Mouse (Mus musculus) mammary gland, adult 2 months (tissue): ENCODE results near the gene Otor. TPM values are rescaled to one million over a fixed set of nuclear protein-coding genes. Genes with fewer than 3 reads are reported as not detected.

Experiments used
- polyA plus RNA-seq: library from polyadenylated mRNA; depleted of rRNA; stranded (reverse); fragments of >200 nt; gene quantifications from 2 replicates; pipeline ENCODE4 v1.2.3, GENCODE M21; 2012; ENCODE audit warnings: low replicate concordance; rRNA removed

Gene Otor
- not detected in 2 replicates for polyA plus RNA-seq

DNA sequence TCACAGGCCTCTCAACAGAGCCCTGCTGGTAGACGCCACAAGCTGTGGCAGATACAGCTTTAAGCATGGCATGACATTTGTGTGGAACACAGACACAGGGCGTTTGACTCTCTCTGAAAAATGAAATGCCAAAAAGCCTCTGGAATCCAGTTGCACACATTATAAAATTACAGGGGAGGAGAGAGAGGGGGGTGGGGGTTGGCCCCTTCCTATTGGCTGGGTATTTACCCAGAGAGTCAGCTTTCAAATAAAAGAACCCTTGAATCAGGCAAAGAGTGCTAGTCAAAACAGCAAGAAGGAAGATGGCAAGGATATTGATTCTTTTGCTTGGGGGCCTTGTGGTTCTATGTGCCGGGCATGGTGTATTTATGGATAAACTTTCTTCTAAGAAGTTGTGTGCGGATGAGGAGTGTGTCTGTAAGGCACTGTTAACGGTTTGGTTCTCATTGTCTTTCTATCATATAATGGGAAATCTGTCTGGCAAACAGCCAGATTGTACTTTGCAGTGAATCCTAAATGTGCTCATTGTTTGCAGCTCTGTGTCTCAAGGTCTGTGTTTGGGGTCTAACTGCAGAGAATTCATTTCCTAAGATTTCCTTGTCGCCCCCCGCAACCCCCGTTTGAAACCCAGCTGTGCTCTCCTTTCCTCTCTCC lies at the start of gene Otor:
TSS of gene Otor (plus strand) at position 276 of the 654 bp plus-strand sequence.

GRCm38 (mm10) chr2:143062812-143063792 lies 15.2 kb upstream of the Otor start, which contains the start of gene Snrpb2:
Gene Snrpb2 (plus strand): TSS chr2:143063039.

Other genes with a start within 250 kb of the Otor start
- 6.1 and 12.4 TPM in 2 replicates for gene Kif16b, start 176.9 kb upstream of the Otor start, polyA plus RNA-seq
- 2.1 and 6.0 TPM in 2 replicates for gene Snrpb2, start 15.4 kb upstream of the Otor start, polyA plus RNA-seq